Mouse (Mus musculus) kidney, adult 8-10 months (tissue): ENCODE results near the gene Actg2.

Source experiments
- DNase-seq, 2 experiments: peaks; one replicate each; pipeline ENCODE4 v3.0.0; 2022

Gene Actg2

GRCm38 (mm10) chr6:83510210-83510609 is 25.9 kb downstream of the Actg2 start:
- DNase-seq: no peak

GRCm38 (mm10) chr6:83509442-83509841 is 26.6 kb downstream of the Actg2 start:
- no peak for DNase-seq

- no peak for DNase-seq
These were observed 28.9 kb downstream of the Actg2 start for GRCm38 (mm10) chr6:83507168-83507546.

GRCm38 (mm10) chr6:83506258-83507167 is 29.6 kb downstream of the Actg2 start, which contains the start of gene Dguok:
Gene Dguok (minus strand): TSS chr6:83506969.
- peak; percentile 97 to 98 for DNase-seq

GRCm38 (mm10) chr6:83505554-83505953 is 30.5 kb downstream of the Actg2 start:
- DNase-seq: no peak

GRCm38 (mm10) chr6:83503361-83503760 is 32.7 kb downstream of the Actg2 start:
- DNase-seq: no peak

GRCm38 (mm10) chr6:83502656-83503055 is 33.4 kb downstream of the Actg2 start:
- no peak for DNase-seq

GRCm38 (mm10) chr6:83501524-83502310 is 34.3 kb downstream of the Actg2 start:
- no peak for DNase-seq

GRCm38 (mm10) chr6:83500462-83500861 is 35.6 kb downstream of the Actg2 start:
- no peak for DNase-seq

- DNase-seq: no peak
These were observed 37.0 kb downstream of the Actg2 start for GRCm38 (mm10) chr6:83499078-83499477.

- peak; percentile 42 to 72 for DNase-seq
These were observed 39.0 kb downstream of the Actg2 start for GRCm38 (mm10) chr6:83496753-83497710.

GRCm38 (mm10) chr6:83496009-83496752 is 39.9 kb downstream of the Actg2 start:
- no peak for DNase-seq

- no peak for DNase-seq
These were observed 45.4 kb downstream of the Actg2 start for GRCm38 (mm10) chr6:83490622-83491021.

- no peak for DNase-seq
These were observed 47.9 kb downstream of the Actg2 start for GRCm38 (mm10) chr6:83488200-83488599.

GRCm38 (mm10) chr6:83487298-83487697 is 48.8 kb downstream of the Actg2 start:
- DNase-seq: no peak

- no peak for DNase-seq
These were observed 50.2 kb downstream of the Actg2 start for GRCm38 (mm10) chr6:83485854-83486253.

GRCm38 (mm10) chr6:83483776-83484175 is 52.3 kb downstream of the Actg2 start:
- DNase-seq: no peak

GRCm38 (mm10) chr6:83482418-83483085 is 53.5 kb downstream of the Actg2 start:
- peak in 1 of 2 experiments; percentile 59 for DNase-seq

GRCm38 (mm10) chr6:83480019-83480655 is 55.9 kb downstream of the Actg2 start:
- DNase-seq: no peak

- no peak for DNase-seq
These were observed 56.9 kb downstream of the Actg2 start for GRCm38 (mm10) chr6:83479193-83479592.

GRCm38 (mm10) chr6:83478628-83479027 is 57.4 kb downstream of the Actg2 start:
- no peak for DNase-seq
